Mouse (Mus musculus) kidney, postnatal 0 days (tissue): ENCODE measurements around the gene Ankdd1b. TPM values are rescaled to one million over a fixed set of nuclear protein-coding genes. Genes with fewer than 3 reads are reported as not detected.

Source experiments
- ATAC-seq: fragments of 200-750 bp; cut with Nextera tagmentation; replicated peaks from 2 replicates; pipeline ENCODE4 v1.8.0; 2017; ENCODE audit warnings: low read depth, moderate number of reproducible peaks, moderate TSS enrichment, moderate library complexity; ENCODE audit not compliant: low FRiP score
- DNase-seq: peaks from one replicate; pipeline ENCODE4 v3.0.0-alpha.2; 2016; ENCODE audit warnings: low spot score
- H3K27ac ChIP-seq: fragments of 300-500 bp; sonication (generic); 2 replicates; pipeline ENCODE4 v1.5.1; 2014; ENCODE audit warnings: mild to moderate bottlenecking
- H3K27me3 ChIP-seq: fragments of 300-500 bp; sonication (generic); 2 replicates; pipeline ENCODE4 v1.6.1; 2014; ENCODE audit warnings: low read length, mixed read lengths; ENCODE audit not compliant: insufficient read depth
- H3K36me3 ChIP-seq: fragments of 300-500 bp; sonication (generic); 2 replicates; pipeline ENCODE4 v1.6.1; 2014; ENCODE audit warnings: low read length, mixed read lengths; ENCODE audit not compliant: insufficient read depth
- H3K4me1 ChIP-seq: fragments of 300-500 bp; sonication (generic); replicated peaks from 2 replicates; pipeline ENCODE4 v1.6.1; 2014; ENCODE audit warnings: antibody characterized with exemption, low read length, mixed read lengths; ENCODE audit not compliant: insufficient read depth
- H3K4me2 ChIP-seq: fragments of 300-500 bp; sonication (generic); 2 replicates; pipeline ENCODE4 v1.6.1; 2014; ENCODE audit warnings: mild to moderate bottlenecking, low read length, moderate library complexity, mixed read lengths
- H3K4me3 ChIP-seq: fragments of 300-500 bp; sonication (generic); replicated peaks from 2 replicates; pipeline ENCODE4 v1.5.1; 2014; ENCODE audit warnings: low read depth, low read length
- H3K9ac ChIP-seq: fragments of 300-500 bp; sonication (generic); 2 replicates; pipeline ENCODE4 v1.6.1; 2014; ENCODE audit warnings: low read depth, low read length
- H3K9me3 ChIP-seq: fragments of 300-500 bp; sonication (generic); replicated peaks from 2 replicates; pipeline ENCODE4 v1.6.1; 2016; ENCODE audit warnings: low read length, inconsistent platforms, mixed read lengths
- CTCF ChIP-seq: IDR thresholded peaks from 2 replicates; pipeline ENCODE4 v1.5.1; 2016; ENCODE audit warnings: antibody characterized with exemption, low read depth, mild to moderate bottlenecking, moderate library complexity
- WGBS: fragments of 180-500 bp; shearing (Covaris S2); extraction: QIAGEN DNeasy Blood & Tissue Kit; methylation state at CpG from one replicate; pipeline ENCODE4 v1.1.7; 2014; 5-methylcytosine and 5-hydroxymethylcytosine counted together
- polyA plus RNA-seq: library from polyadenylated mRNA; unstranded; fragments of >200 nt; fragmentation: Nextera tagmentation; extraction: Ambion mirVana; gene quantifications from 2 replicates; pipeline ENCODE4 v1.2.1, GENCODE M21; 2015

Ankdd1b gene
- polyA plus RNA-seq, 1 experiment from 2014 or later: 0.32 TPM

GRCm38 (mm10) chr13:96462644-96463043, 8.4 kb downstream of the Ankdd1b start:
- ATAC-seq (no peak), DNase-seq (no peak)
- Histone ChIP-seq H3K27ac (no peak overlapping the region), H3K4me3 (no peak overlapping the region), H3K27me3 (no peaks in the 10 kb centered on the region), H3K9ac (no peak overlapping the region), H3K4me1 (no peaks in the 10 kb centered on the region), H3K36me3 (no peaks in the 10 kb centered on the region), H3K4me2 (no peak overlapping the region), H3K9me3 (no peaks in the 10 kb centered on the region)
- no peak for TF ChIP-seq CTCF
- 60% methylated on average over 1 of the region's 1 CpGs for WGBS

- Histone ChIP-seq H3K36me3 (no peaks in the 10 kb centered on the region), H3K4me3 (no peak overlapping the region), H3K9me3 (no peaks in the 10 kb centered on the region), H3K27ac (no peak overlapping the region), H3K4me2 (no peak overlapping the region), H3K4me1 (no peaks in the 10 kb centered on the region), H3K27me3 (no peaks in the 10 kb centered on the region), H3K9ac (no peak overlapping the region)
- no peak for DNase-seq
- 81% methylated on average over 4 of the region's 4 CpGs for WGBS
- TF ChIP-seq CTCF: no peak
- ATAC-seq: no peak
These were observed 12.4 kb downstream of the Ankdd1b start for GRCm38 (mm10) chr13:96458606-96459005.

- no peak overlapping the region for H3K27ac ChIP-seq
- 79% methylated on average over 5 of the region's 5 CpGs for WGBS
- H3K4me3 ChIP-seq: no peak overlapping the region
- H3K9ac ChIP-seq: no peak overlapping the region
- ATAC-seq (no peak), DNase-seq (no peak)
- H3K27me3 ChIP-seq: no peaks in the 10 kb centered on the region
- no peak for TF ChIP-seq CTCF
- H3K9me3 ChIP-seq: no peaks in the 10 kb centered on the region
- no peak overlapping the region for H3K4me2 ChIP-seq
- no peaks in the 10 kb centered on the region for H3K4me1 ChIP-seq
- H3K36me3 ChIP-seq: no peaks in the 10 kb centered on the region
These were observed 13.0 kb downstream of the Ankdd1b start for GRCm38 (mm10) chr13:96458018-96458417.

- Histone ChIP-seq H3K9ac (no peak overlapping the region), H3K4me2 (no peak overlapping the region), H3K27ac (no peak overlapping the region), H3K27me3 (no peaks in the 10 kb centered on the region), H3K36me3 (no peaks in the 10 kb centered on the region), H3K9me3 (no peaks in the 10 kb centered on the region), H3K4me1 (no peaks in the 10 kb centered on the region), H3K4me3 (no peak overlapping the region)
- WGBS: 89% methylated on average over 5 of the region's 5 CpGs
- no peak for DNase-seq
- no peak for TF ChIP-seq CTCF
- ATAC-seq: no peak
These were observed 13.4 kb downstream of the Ankdd1b start for GRCm38 (mm10) chr13:96457566-96457965.

- no peak overlapping the region for H3K9ac ChIP-seq
- 77% methylated on average over 3 of the region's 3 CpGs for WGBS
- no peaks in the 10 kb centered on the region for H3K4me1 ChIP-seq
- H3K4me3 ChIP-seq: no peak overlapping the region
- H3K27me3 ChIP-seq: no peaks in the 10 kb centered on the region
- H3K36me3 ChIP-seq: no peaks in the 10 kb centered on the region
- DNase-seq (no peak), ATAC-seq (no peak)
- H3K4me2 ChIP-seq: no peak overlapping the region
- H3K27ac ChIP-seq: no peak overlapping the region
- TF ChIP-seq CTCF: no peak
- H3K9me3 ChIP-seq: no peaks in the 10 kb centered on the region
These were observed 16.7 kb downstream of the Ankdd1b start for GRCm38 (mm10) chr13:96454288-96454687.

GRCm38 (mm10) chr13:96452621-96453020, 18.4 kb downstream of the Ankdd1b start:
- H3K4me1 ChIP-seq: no peaks in the 10 kb centered on the region
- H3K9ac ChIP-seq: no peak overlapping the region
- no peak overlapping the region for H3K4me2 ChIP-seq
- no peak for ATAC-seq
- no peaks in the 10 kb centered on the region for H3K9me3 ChIP-seq
- no peak overlapping the region for H3K4me3 ChIP-seq
- WGBS: 93% methylated on average over 3 of the region's 3 CpGs
- H3K27me3 ChIP-seq: no peaks in the 10 kb centered on the region
- no peak overlapping the region for H3K27ac ChIP-seq
- no peak for DNase-seq
- TF ChIP-seq CTCF: no peak
- no peaks in the 10 kb centered on the region for H3K36me3 ChIP-seq
